Mouse (Mus musculus) lung, embryonic 15.5 days (tissue): ENCODE measurements around the gene Optn. TPM values are rescaled to one million over a fixed set of nuclear protein-coding genes. Genes with fewer than 3 reads are reported as not detected.
A peak's percentile ranks its signal among the peaks of the same experiment; 100 is the strongest.
"Not testable (repeated sequence)": the region's sequence is repeated elsewhere in the genome, so short reads cannot be mapped to it uniquely, and the experiment has no call there.

ENCODE experiments used
- ATAC-seq: fragments of 200-750 bp; cut with Nextera tagmentation; 2 replicates; pipeline ENCODE4 v1.8.0; 2017; ENCODE audit warnings: moderate number of reproducible peaks, borderline replicate concordance; ENCODE audit not compliant: low FRiP score, low TSS enrichment; ENCODE audit errors: extremely low read depth
- H3K27ac ChIP-seq: fragments of 300-500 bp; sonication (generic); 2 replicates; pipeline ENCODE4 v1.5.1; 2015; ENCODE audit warnings: moderate library complexity, mild to moderate bottlenecking, inconsistent platforms
- H3K27me3 ChIP-seq: fragments of 300-500 bp; sonication (generic); 2 replicates; pipeline ENCODE4 v1.6.1; 2015; ENCODE audit warnings: inconsistent platforms
- H3K36me3 ChIP-seq: fragments of 300-500 bp; sonication (generic); 2 replicates; pipeline ENCODE4 v1.6.1; 2015; ENCODE audit warnings: inconsistent platforms
- H3K4me1 ChIP-seq: fragments of 300-500 bp; sonication (generic); 2 replicates; pipeline ENCODE4 v1.6.1; 2015; ENCODE audit warnings: inconsistent platforms
- H3K4me2 ChIP-seq: fragments of 300-500 bp; sonication (generic); 2 replicates; pipeline ENCODE4 v1.6.1; 2015; ENCODE audit warnings: inconsistent platforms, mild to moderate bottlenecking, moderate library complexity
- H3K4me3 ChIP-seq: fragments of 300-500 bp; sonication (generic); 2 replicates; pipeline ENCODE4 v1.5.1; 2015; ENCODE audit warnings: mild to moderate bottlenecking, inconsistent platforms
- H3K9ac ChIP-seq: fragments of 300-500 bp; sonication (generic); 2 replicates; pipeline ENCODE4 v1.6.1; 2015; ENCODE audit warnings: inconsistent platforms
- H3K9me3 ChIP-seq: fragments of 300-500 bp; sonication (generic); 2 replicates; pipeline ENCODE4 v1.6.1; 2016; ENCODE audit warnings: inconsistent platforms
- WGBS: fragments of 180-500 bp; shearing (Covaris S2); methylation state at CpG from one replicate; pipeline ENCODE4 v1.1.7; 2015; 5-methylcytosine and 5-hydroxymethylcytosine counted together
- polyA plus RNA-seq: library from polyadenylated mRNA; unstranded; fragments of >200 nt; fragmentation: Nextera tagmentation; extraction: Ambion mirVana; gene quantifications from 2 replicates; pipeline ENCODE4 v1.2.1, GENCODE M21; 2015

The Optn gene
- 9.6 and 10.5 TPM in 2 replicates for polyA plus RNA-seq

- no peaks in the 10 kb centered on the region for H3K36me3 ChIP-seq
- H3K4me2 ChIP-seq: peak within 1 kb of the TSS; percentile 96
- H3K27me3 ChIP-seq: no peaks in the 10 kb centered on the region
- H3K27ac ChIP-seq: peak within 1 kb of the TSS; percentile 4; the same call in 1 of the 2 replicates
- 2% methylated on average over 63 of the region's 63 CpGs for WGBS
- peak within 1 kb of the TSS; percentile 67 for H3K4me3 ChIP-seq
- H3K4me1 ChIP-seq: peaks cover 11% of the 10 kb centered on the region
- peak within 1 kb of the TSS; percentile 51 for H3K9ac ChIP-seq
- no peaks in the 10 kb centered on the region for H3K9me3 ChIP-seq
- ATAC-seq: peak; percentile 92
Observed at GRCm38 (mm10) chr2:5063299-5064205, at the start of gene Optn. Optn (minus strand) TSS chr2:5064051.

DNA sequence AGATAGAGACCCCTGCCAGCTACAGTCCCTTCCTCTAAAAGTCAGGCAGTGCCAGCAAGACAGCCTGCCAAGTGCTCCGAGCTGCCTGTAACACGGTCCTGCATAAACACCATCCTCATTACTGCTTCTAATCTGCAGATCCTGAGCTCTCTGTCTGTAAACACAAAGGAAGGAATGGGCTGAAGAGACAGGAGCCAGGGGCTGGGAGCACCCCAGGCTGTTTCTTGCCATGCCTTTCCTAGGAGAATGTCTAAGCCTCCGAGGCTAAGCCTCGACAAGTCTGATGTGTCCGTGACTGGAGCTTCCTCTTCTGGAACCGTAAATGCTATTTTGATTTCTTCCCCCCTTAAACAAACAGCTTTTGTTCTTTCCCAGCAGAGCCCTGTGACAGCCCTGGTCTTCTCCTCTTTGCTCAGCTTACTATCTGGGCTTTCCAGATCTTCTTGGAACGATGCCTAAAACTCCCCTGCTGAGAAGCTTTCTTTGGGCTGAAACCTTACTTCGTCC lies 49.0 kb upstream of the Optn start:
- H3K9ac ChIP-seq: no peak overlapping the region
- H3K9me3 ChIP-seq: no peaks in the 10 kb centered on the region
- H3K4me1 ChIP-seq: peaks cover 5% of the 10 kb centered on the region; the same call in 1 of the 2 replicates
- H3K36me3 ChIP-seq: no peaks in the 10 kb centered on the region
- H3K4me2 ChIP-seq: no peak overlapping the region
- peak overlapping the region; percentile 6; the same call in 1 of the 2 replicates for H3K27ac ChIP-seq
- no peak overlapping the region for H3K4me3 ChIP-seq
- ATAC-seq: peak; percentile 39; the same call in 1 of the 2 replicates
- WGBS: 7% methylated on average over 8 of the region's 8 CpGs
- no peaks in the 10 kb centered on the region for H3K27me3 ChIP-seq

DNA sequence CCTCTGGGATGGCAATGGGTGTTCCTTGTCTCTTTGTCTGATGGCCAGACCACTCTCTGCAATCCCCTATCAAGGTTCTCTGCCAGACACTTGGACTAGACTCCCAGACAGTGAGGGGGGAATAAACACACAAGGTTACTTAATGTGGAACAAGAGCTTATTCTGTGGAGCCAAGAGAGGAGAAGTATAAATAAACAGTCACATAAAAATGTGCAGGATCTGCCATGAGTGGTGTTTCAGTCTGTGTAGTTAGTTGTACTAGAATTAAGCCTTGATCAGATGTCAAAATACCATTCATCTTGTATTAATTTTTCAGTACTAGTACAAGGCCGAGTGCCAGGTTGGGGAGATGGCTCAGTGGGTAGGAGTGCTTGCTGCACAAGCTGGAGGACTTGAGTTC lies 39.0 kb upstream of the Optn start:
- Histone ChIP-seq H3K9me3 (peaks cover 3% of the 10 kb centered on the region; the same call in 1 of the 2 replicates), H3K4me1 (peaks cover 4% of the 10 kb centered on the region; the same call in 1 of the 2 replicates), H3K36me3 (no peaks in the 10 kb centered on the region), H3K27me3 (no peaks in the 10 kb centered on the region), H3K4me3 (no peak overlapping the region), H3K4me2 (no peak overlapping the region), H3K27ac (no peak overlapping the region), H3K9ac (no peak overlapping the region)
- 31% methylated on average over 1 of the region's 1 CpGs for WGBS
- ATAC-seq: no peak

- ATAC-seq: no peak
Observed at GRCm38 (mm10) chr2:5101743-5102245, 37.9 kb upstream of the Optn start.

DNA sequence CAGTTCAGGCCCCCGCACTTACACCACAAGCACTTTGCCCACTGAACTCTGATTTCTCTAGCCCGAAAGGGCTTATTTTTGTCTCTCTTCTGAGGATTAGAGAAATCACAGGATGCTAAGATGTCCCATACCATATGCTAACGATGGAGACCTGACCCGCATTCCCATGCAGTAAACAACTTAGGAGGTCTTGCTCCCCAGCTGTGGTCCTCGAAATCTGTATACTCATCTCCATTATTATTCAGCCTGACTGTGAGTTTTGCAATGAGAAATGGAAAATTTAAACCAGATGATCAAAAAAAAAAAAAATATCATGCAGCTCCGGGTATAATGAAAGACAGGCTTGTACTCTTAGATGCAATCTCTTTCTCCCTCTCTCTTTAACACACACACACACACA lies 35.3 kb upstream of the Optn start:
- Histone ChIP-seq H3K27me3 (no peaks in the 10 kb centered on the region; the same call in 1 of the 2 replicates), H3K27ac (no peak overlapping the region), H3K4me1 (peaks cover 6% of the 10 kb centered on the region; the same call in 1 of the 2 replicates), H3K36me3 (no peaks in the 10 kb centered on the region), H3K4me2 (no peak overlapping the region), H3K9ac (no peak overlapping the region), H3K9me3 (no peaks in the 10 kb centered on the region), H3K4me3 (no peak overlapping the region)
- no peak for ATAC-seq
- 72% methylated on average over 6 of the region's 6 CpGs for WGBS

More at GRCm38 (mm10) chr2:5101743-5102245, 37.9 kb upstream of the Optn start:
- Histone ChIP-seq H3K4me1 (peaks cover 6% of the 10 kb centered on the region; the same call in 1 of the 2 replicates), H3K4me3 (no peak overlapping the region), H3K4me2 (no peak overlapping the region), H3K9me3 (peaks cover 3% of the 10 kb centered on the region; the same call in 1 of the 2 replicates), H3K36me3 (no peaks in the 10 kb centered on the region), H3K9ac (no peak overlapping the region), H3K27me3 (no peaks in the 10 kb centered on the region), H3K27ac (no peak overlapping the region)
- 80% methylated on average over 10 of the region's 10 CpGs for WGBS

DNA sequence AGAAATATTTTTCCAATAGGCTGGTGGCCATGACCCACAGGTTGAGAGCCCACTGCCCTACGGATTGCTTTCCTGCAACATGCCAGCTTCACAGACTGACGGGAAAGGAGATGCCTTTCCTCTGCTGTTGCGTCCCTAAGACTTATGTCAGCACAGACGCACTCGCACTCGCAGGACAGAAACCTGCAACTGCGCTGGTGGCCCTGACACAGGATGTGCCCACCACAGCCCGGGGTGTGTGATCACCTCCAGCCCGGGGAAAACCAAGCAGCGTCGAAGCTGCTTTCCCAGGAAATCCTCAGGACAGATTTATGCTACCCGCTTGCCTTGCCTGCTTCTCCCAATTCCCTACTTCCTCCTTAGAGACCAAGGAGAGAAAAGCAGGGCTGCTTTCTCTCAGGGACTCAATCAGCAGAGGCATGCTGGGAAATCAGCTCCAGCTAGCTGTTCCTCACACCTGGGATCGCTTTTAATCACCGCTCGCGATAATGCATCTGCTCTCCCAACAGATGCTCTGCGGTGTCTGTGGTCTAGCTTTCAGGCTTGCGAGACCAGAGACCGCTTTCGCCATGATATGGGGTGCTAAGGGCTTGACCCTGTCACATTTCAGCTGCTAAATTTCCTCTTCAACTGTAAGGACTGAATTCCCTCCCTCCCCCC lies 34.1 kb upstream of the Optn start:
- H3K9ac ChIP-seq: no peak overlapping the region; the same call in 1 of the 2 replicates
- H3K27me3 ChIP-seq: no peaks in the 10 kb centered on the region; the same call in 1 of the 2 replicates
- 16% methylated on average over 20 of the region's 20 CpGs for WGBS
- H3K9me3 ChIP-seq: no peaks in the 10 kb centered on the region
- ATAC-seq: no peak
- peak overlapping the region; percentile 56 for H3K4me2 ChIP-seq
- peak overlapping the region; percentile 24 for H3K4me3 ChIP-seq
- H3K36me3 ChIP-seq: no peaks in the 10 kb centered on the region
- peaks cover 6% of the 10 kb centered on the region; the same call in 1 of the 2 replicates for H3K4me1 ChIP-seq
- H3K27ac ChIP-seq: no peak overlapping the region

GRCm38 (mm10) chr2:5095316-5095715 lies 31.5 kb upstream of the Optn start:
- no peak for ATAC-seq
- no peak overlapping the region for H3K9ac ChIP-seq
- 32% methylated on average over 1 of the region's 1 CpGs for WGBS

DNA sequence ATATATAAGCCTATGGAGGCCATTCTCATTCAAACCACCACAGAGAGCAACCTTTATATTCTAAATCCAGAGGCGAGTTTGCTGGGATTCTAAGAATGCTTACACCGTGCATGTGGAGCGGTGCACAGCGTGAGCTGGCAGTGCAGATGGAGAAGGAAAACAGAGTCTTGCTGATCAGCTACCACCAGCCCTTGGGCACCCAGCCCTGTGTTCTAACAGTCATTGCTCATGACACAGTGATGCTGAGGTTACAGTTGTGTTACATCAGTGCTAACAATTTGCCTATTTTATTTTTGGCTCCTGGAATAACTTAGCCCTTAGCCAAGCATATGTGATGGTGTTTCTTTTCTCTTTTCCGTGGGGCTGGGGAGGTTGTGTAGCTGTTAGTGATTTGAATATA lies 31.0 kb upstream of the Optn start:
- Histone ChIP-seq H3K4me2 (no peak overlapping the region), H3K36me3 (no peaks in the 10 kb centered on the region), H3K4me3 (no peak overlapping the region), H3K4me1 (peaks cover 6% of the 10 kb centered on the region; the same call in 1 of the 2 replicates), H3K9ac (no peak overlapping the region), H3K27ac (no peak overlapping the region), H3K27me3 (no peaks in the 10 kb centered on the region; the same call in 1 of the 2 replicates), H3K9me3 (no peaks in the 10 kb centered on the region)
- WGBS: 84% methylated on average over 5 of the region's 5 CpGs
- ATAC-seq: no peak

More at GRCm38 (mm10) chr2:5095316-5095715, 31.5 kb upstream of the Optn start:
- Histone ChIP-seq H3K4me2 (no peak overlapping the region), H3K27ac (no peak overlapping the region), H3K36me3 (no peaks in the 10 kb centered on the region), H3K4me3 (no peak overlapping the region), H3K9me3 (no peaks in the 10 kb centered on the region), H3K27me3 (no peaks in the 10 kb centered on the region; the same call in 1 of the 2 replicates), H3K4me1 (peaks cover 6% of the 10 kb centered on the region; the same call in 1 of the 2 replicates)

- not testable (repeated sequence) for H3K36me3 ChIP-seq, H3K4me2 ChIP-seq, H3K4me1 ChIP-seq, H3K9me3 ChIP-seq, H3K27ac ChIP-seq, ATAC-seq, H3K27me3 ChIP-seq, H3K9ac ChIP-seq, H3K4me3 ChIP-seq
- 87% methylated on average over 3 of the region's 4 CpGs for WGBS
Observed at GRCm38 (mm10) chr2:5090385-5090784, 26.5 kb upstream of the Optn start.

DNA sequence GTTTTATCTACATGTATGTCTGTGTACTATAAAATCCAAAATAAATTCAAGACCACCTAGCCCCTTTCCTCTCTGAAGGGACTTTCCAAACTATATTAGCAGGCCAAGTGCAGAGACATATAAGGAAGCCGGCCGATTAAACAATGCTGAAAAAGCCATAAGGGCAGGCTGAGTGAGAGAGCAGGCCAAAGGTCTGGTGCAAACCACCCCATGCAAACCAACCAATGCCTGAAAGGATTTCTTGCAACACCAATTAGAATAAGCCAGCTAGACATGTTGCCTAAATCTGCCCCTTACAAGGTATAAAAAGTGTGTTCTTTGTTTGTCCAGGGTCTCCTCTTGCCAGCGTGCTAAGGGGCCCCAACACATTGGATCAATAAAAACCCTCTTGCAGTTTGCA lies 23.8 kb upstream of the Optn start:
- no peaks in the 10 kb centered on the region for H3K9me3 ChIP-seq
- H3K4me3 ChIP-seq: no peak overlapping the region
- no peaks in the 10 kb centered on the region for H3K36me3 ChIP-seq
- no peak overlapping the region for H3K9ac ChIP-seq
- no peak overlapping the region for H3K4me2 ChIP-seq
- H3K4me1 ChIP-seq: no peaks in the 10 kb centered on the region
- H3K27me3 ChIP-seq: no peaks in the 10 kb centered on the region
- no peak for ATAC-seq
- no peak overlapping the region for H3K27ac ChIP-seq
- WGBS: 86% methylated on average over 3 of the region's 3 CpGs

DNA sequence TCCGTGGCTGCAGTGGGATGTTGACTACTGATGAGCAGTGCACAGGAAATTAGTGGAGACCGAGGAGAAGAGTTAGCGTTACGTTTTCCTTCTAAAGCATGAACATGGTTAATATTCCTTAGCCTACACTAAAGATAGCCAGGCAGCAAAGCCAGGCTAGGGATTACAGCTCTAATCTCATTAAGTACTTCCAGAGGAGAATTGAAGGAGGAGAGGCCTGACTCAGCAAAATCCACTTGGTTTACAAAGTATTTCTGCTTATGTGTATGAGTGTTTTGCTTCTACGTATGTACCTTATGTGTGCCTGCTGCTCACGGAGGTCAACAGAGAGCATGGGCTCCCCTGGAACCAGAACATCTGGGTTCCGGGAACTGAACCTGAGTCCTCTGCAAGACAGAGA lies 19.9 kb upstream of the Optn start:
- Histone ChIP-seq H3K27me3 (no peaks in the 10 kb centered on the region), H3K27ac (no peak overlapping the region), H3K4me3 (no peak overlapping the region), H3K4me1 (peaks cover 5% of the 10 kb centered on the region; the same call in 1 of the 2 replicates), H3K9me3 (no peaks in the 10 kb centered on the region), H3K4me2 (no peak overlapping the region), H3K36me3 (no peaks in the 10 kb centered on the region), H3K9ac (no peak overlapping the region)
- ATAC-seq: no peak
- WGBS: 91% methylated on average over 7 of the region's 7 CpGs
